Mouse (Mus musculus) adrenal gland, postnatal 4 days (tissue): ENCODE data around the gene Ppip5k2. TPM values are rescaled to one million over a fixed set of nuclear protein-coding genes. Genes with fewer than 3 reads are reported as not detected.
A peak's percentile ranks its signal among the peaks of the same experiment; 100 is the strongest.
"Not testable (repeated sequence)": the region's sequence is repeated elsewhere in the genome, so short reads cannot be mapped to it uniquely, and the experiment has no call there.

Experiments
- DNase-seq, 2 experiments: peaks; one replicate each; pipeline ENCODE4 v3.0.0; 2021 to 2022; ENCODE audit warnings: low spot score in 2 of 2, mixed read lengths in 2 of 2
- long read RNA-seq, 2 experiments: library from polyadenylated mRNA; stranded (forward); transcript quantifications; one replicate each; pipeline ENCODE4 v2.0.0; 2021
- total RNA-seq, 2 experiments: library from RNA; stranded (reverse); gene quantifications; 2 replicates each; pipeline ENCODE4 v1.2.3; 2021

Ppip5k2 gene
- 10 to 100 TPM; 25.4 to 32.5 TPM for total RNA-seq
- long read RNA-seq, experiment 1, partial matches to known transcripts = 0 of 1 reads
- long read RNA-seq, experiment 1, other reads (novel, unspliced or antisense) = 1 of 1 reads
- long read RNA-seq, experiment 2, full-length matches to known transcripts = 7 of 15 reads
- long read RNA-seq, experiment 2, partial matches to known transcripts = 1 of 15 reads
- long read RNA-seq, experiment 2, other reads (novel, unspliced or antisense) = 7 of 15 reads

DNA sequence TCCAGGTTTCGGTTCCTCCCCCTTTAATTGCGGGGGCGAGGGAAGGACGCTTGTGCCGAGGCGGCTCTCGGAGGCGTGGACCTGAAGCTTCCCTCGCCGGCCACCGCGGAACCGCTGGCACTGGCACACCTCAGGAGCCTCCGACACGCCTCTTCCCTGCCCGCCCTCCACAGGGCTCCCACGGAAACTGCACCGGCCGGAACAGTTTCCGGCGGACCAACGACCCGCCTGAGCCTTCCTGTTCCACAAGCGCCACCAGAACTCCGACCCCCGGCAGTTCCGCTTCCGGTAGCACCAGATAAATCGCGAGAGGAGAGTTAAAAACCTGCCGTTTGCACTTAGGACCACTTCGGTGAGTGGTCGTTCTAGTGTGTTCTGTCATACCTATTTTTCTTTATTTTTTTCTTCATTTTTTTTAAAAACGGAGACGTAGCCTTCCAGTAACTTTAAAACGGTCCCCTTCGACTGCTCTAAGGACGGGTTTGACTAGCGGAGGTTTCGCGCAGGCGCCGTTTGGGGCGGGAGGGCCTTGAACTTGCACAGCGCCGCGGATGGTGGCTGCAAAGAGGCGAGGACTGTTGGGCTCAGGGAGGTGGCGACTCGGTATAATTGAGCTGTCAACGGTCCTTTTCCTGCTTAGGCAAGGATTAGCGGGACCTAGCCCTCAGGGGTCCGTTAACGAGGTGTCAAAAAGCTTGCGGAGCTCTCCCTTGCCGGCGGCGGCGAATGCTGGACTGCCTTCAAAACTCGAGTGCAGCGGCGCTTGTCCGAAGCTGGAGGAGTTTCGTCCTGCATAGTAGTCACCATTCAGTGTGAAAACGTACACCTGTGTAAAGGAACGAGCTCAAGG is at the start of gene Ppip5k2, which contains the start of gene Gin1:
Gene Ppip5k2 (minus strand): TSS at position 508 of the 850 bp plus-strand sequence.
Gene Gin1 (plus strand): TSS at position 269 of the 850 bp plus-strand sequence.
- peak; percentile 87 to 88 for DNase-seq

DNA sequence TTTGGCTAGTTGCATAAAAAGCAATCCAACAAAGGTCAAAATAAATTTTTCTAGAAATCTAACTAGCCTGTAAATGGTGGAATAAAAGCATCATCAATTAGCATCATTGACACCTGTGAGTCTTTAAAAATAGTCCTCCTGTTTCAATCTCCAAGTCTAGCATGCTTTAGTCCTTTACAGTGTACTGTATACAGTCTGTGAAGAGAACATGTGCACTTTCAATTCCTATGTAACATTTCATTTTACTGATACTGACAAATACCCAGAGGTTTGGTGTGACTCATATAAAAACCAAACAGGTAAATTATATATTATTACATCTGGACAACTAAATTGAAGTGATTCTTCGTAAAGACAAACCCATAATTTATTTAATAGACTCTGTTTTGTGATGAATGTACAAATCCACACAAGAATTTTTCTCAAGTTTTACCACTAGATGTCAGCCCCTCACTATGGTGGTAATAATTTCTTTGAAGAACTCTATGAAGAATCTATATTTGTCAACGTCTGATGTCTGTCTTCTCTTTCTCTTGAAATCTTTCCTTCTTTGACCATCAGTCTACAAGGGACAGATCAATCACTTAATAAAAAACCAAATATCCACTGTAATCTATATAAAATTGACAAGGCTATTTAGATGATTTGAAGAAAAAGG is 39.2 kb upstream of the Ppip5k2 start:
- no peak for DNase-seq

DNA sequence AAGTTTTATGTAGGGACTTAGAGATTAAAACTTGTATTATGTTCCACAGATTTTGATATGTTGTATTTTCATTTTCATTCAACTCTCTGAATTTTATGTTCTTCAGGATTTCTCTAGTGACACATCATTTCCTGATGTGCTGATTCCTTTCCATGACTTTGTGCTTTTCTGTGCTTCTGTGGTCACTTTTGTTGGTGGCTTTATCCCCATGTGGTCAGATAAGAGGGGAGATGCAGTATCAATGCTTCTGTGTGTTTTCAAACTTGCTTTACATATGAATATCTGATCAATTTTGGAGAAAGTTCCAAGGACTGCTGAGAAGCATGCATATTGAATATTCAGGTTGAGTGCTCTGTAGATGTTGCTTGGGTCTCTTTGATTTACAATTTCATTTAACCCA is 34.3 kb upstream of the Ppip5k2 start:
- no peak for DNase-seq

DNA sequence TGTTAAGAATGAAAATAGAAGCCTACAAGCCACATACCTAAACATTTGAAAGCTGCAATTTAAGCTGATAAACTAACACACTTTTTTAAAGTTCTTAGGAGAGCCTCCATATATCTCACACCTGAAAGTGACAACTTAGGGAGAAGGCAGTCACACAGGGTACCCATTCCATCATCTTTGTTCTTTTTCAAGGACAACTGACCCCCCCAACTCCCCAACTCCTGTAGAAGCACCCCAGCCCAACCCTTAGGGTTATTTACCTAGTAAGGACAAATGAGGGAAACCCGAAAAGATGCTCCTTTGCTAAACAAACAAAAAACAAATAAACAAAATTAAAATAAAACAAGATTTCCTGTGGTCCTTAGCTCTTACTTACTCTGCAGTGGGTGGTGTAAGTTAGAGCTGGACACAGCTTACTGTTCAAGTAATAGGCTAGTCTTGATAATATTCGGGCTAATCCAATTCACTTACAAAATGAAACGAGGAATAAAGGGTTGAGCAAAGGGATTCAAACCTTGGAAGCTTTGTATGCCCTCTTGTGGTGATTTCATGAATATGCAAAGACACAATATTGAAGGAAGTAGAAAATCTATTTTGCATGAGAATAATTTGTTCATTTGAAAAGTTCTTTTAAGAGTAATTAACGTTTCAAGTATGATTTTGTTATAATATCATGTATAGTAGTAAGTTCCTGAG is 32.1 kb upstream of the Ppip5k2 start:
- no peak for DNase-seq

DNA sequence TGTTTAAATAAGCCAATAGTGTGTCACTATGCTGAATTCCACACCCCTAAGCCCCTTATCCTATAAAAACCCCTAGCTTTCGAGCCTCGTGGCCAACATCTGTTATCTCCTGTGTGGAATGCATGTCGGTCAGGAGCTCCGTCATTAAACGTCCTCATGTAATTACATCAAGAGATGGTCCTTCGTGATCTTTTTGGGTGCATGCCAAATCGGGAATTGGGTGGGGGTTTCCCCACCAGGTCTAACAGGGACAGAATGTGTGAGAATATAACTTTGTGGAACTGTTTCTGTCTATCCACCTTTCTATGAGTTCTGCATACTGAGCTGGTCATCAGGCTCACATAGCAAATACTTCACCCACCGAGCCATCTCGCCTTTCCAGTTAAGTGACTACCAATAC is 25.7 kb upstream of the Ppip5k2 start:
- no peak for DNase-seq

DNA sequence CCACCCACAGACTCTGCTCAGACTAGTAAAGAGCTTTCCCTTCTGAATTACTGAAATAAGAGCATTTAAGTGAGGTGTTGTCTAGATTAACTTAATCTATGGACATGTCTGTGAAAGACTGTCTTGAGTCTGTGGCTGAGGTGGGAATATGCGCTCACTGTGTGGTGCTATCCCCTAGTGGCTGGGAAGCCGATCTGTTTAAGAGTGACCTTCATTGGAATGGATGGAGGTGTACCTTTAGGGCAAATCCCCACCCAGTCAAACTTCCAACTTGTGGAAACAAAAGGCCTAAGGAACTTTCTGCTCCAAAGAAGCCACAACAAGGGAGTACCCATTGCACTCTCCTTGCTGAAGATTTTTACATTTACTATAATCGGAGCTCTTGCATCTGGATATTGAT is 23.9 kb upstream of the Ppip5k2 start:
- no peak for DNase-seq

DNA sequence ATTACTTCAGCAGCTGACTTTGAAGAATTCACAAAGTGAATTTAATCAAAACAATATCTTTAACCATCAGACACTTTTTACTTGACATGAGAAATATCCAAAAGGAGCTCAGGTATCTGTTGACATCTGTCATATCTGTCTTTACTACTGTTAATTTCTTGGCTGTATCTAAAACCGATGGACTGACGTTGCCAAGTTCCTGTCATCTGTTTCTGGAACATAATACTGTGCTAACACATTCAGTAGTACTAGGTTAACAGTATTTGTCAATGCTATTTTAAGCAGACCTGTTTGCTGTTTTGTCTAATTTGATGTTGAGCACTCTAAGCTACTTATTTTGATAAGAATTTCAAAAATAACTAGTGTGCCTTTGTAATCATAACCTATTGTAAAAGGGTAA is 18.3 kb upstream of the Ppip5k2 start:
- no peak for DNase-seq

DNA sequence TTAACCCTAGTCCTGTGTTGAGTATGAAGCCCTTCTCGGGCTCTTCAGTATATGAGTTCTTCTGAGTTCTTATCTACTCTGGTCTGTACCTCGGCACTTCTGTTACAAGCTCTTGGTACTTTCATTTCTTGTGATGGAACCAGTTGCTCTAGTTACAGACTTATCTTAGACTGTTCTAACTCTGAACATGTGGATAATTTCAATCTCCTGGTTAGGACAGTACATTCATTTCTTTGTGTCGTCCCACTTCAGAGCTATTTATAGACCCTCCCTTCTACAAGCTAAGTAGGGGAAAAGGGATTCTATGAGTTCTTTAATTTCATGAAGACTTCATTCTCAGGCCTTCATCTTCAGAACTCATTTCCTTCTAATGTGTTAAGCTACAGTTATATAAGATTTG is 17.5 kb upstream of the Ppip5k2 start:
- DNase-seq = no peak

DNA sequence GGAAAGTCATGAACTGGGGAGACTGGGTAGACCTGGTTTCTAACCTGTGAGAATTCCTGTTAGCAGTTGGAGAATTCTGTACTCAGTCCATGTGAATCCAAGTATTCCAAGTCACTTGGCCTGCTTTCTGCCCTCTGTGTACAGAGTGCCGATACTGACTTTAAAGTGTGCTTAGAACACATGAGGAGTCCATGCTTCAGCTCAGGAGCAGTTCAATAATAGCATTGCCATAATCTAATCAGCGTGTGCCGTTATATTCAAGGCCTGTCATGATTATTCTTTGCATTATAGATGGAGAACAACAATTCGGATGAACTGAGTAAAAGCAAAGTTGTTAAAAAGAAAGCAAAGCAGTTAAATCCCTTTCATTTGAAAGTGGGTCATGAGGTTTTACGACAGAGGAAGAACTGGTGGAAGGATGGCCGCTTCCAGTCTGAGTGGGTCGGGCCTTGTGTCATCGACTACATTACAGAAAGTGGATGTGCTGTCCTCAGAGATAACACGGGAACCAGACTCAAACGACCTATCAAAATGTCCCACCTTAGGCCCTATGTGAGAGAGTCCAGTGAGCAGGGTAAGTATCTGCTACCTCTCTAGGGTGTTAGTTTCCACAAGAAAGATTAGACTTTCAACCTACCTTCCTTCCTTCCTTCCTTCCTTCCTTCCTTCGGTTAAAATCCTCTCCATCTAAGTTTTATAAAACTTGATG is 15.6 kb upstream of the Ppip5k2 start:
- no peak for DNase-seq

DNA sequence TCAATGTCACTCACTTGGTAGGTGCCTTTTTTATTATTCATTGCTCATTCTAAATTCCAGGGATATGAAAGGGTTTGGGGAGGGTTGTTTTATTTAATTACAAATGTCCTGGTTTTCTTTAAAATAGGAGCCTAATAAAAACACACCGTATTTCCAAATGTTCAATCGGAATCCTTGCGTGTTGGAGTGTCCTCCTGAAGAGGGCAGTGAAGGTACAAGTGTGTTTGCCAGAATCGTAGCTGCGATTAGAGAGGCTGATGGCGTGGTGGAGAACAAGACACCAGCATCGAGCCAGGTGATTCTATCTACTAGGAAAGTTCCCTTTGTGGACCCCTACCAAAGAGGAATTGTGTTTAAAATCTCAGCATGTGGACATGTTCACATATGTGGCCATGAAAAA is 14.7 kb upstream of the Ppip5k2 start:
- no peak for DNase-seq

DNA sequence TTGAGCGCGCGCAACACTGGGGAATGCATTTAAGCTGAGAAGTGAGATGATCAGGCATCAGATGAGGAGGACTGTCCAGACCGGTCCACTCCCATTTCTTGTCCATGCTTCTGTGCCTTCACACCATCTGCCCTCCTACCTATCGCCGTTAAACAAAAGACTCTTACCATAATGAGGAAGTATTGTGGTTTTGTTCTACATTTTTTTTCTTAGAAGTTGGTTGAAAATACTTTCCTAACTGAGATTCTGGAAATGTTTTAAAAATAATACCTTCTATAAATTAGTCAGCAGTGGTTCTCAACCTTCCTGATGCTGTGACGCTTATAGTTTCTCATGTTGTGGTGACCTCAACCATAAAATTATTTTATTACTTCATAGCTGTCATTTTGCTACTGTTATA is 11.5 kb upstream of the Ppip5k2 start:
- DNase-seq = no peak

DNA sequence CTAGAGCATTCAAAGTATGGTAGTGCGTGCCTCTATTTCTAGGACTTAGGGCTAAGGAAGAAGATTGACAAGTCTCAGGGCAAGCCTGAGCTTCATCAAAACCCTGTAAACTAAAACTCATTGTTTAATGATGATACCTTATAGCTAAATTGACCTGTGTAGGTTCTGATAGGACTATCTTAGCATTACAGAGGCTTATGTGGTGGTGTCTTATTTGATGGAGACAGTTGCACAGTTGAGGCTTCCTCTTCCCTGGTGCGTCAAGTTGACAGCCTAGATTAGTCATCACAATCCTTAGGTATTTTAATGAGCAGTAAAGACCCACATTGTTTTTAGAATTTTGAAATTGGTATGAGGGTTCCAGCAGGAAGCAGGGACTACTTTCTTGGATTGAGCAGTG is 3.8 kb upstream of the Ppip5k2 start:
- DNase-seq = no peak

DNA sequence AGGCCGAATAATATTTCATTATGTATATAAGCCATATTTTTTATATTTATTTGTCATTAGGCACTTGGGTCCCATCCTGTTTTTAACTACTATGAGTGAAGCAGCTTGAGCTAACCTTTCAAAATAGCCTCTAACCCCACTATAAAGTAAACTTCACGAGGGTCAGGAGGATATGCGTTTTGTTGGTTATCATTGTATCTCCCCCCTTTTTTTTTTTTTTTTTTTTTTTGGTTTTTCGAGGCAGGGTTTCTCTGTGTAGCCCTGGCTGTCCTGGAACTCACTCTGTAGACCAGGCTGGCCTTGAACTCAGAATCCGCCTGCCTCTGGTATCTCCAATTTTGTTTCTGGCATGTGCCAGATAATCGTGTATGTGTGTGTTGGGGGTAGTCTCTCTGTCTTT is 3.2 kb upstream of the Ppip5k2 start:
- no peak for DNase-seq

DNA sequence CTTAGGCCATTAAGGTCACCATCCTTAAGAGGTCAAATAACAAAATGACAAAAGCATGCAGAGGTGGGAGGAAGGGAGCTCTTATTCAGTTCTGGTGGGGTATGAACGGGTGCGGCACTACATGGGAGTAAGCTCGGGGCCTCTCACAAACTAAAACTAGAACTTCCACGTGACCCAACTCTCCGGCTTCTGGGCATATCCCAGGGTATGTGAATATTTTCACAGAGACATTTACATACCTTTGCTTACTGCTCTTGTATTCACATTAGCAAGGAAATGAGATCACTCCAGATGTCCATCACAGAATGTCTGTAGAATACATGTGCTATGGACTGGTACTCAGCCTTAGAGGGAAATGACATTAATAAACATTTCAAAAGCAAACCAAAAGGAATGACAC is 1.5 kb upstream of the Ppip5k2 start:
- DNase-seq = no peak

DNA sequence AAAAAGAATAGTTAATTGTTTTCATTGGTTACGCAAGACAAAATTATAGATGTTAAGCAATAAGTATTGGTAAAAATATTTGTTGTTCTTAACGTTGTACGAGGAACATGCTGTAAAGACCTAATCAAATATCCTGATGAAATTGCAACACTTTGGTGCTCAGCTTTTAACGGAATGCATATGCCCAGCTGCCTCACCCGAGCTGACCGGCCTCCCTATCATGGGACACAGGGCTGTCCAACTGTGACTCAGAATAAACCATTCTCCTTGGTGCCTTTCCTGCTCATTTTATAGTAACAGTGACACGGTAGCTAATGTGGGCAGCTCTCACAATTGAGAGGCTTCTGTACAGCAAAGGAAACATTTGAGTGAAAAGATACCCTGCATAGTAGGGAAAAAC is 907 bp upstream of the Ppip5k2 start:
- DNase-seq = no peak

DNA sequence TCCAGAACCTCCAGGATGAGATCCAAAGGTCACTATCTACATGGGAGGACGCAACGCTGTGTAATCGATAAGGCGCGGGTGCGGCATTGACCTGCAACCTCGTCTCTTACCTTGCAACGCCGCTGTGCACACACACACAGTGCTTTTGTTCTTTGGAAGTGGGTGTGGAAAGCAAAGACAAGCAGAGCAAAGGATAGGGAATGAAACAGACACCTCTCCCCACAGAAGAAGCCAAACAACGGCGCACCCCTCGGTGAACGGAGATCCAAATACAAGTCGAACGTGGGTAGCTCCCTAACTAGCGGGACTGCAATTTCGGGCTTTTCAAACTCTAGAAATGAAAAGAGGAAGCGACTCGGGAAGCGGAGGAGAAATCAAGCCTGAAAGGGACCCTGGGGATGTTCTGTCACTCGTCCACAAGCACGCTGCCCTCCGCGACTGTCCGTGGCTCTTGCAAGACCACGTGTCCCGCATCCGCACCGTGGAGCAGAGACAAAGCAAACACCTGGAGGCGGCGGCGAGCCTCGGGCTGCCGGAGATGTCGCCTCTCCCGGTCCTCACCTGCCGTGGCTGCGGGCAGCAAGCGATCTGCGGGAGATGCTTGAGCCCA is 812 bp downstream of the Ppip5k2 start:
- DNase-seq = peak in 1 of 2 experiments; percentile 10

DNA sequence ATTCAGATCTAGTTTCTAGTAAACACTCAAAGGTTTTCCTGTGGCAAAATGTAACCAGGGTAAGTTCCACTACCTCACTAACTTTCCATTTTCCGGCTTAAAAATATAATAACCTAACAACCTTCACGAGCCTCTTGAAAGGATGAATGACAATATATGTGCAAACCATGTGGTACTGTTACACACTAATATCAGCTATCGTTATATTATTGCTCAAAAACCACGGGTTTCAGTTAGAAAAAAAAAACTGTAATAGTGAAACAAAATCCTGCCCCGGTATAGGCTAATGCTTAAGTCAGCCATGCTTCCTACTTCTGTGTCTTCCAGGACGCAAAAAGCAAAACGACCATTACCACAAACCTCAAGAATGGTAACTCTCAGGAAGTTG is 1.3 kb downstream of the Ppip5k2 start:
- no peak for DNase-seq

DNA sequence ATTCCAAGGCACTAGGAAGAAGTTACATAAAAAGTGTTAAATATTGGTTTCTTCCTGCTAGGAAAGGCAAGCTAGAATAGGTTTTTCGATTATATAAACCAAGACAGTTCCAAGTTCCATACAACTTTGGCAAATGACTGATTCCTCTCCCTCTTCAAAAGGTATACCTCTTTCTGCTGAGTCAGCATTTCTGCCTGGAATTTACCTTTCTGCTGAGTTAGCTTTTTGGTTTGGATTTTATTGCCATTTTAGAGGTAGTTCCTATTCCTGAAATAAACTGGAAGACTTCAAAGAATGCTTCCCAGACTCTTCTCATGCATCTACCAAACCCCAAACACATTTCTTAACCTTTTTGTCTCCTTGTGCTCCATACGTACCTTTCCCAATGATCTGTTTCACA is 2.1 kb downstream of the Ppip5k2 start:
- no peak for DNase-seq

DNA sequence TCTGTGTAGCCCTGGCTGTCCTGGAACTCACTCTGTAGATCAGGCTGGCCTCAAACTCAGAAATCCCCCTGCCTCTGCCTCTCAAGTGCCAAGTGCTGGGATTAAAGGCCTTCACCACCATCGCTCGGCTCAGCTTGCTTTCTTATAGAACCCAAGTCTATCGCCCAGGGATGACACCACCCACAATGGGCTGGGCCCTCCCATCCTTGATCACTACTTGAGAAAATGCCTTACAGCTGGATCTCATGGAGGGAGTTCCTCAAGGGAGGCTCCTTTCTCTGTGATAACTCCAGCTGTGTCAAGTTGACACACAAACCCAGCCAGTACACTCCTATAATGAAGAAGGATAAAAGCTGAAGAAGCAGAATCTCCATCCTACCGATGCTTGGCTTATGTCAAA is 4.5 kb downstream of the Ppip5k2 start:
- not testable (repeated sequence) for DNase-seq

DNA sequence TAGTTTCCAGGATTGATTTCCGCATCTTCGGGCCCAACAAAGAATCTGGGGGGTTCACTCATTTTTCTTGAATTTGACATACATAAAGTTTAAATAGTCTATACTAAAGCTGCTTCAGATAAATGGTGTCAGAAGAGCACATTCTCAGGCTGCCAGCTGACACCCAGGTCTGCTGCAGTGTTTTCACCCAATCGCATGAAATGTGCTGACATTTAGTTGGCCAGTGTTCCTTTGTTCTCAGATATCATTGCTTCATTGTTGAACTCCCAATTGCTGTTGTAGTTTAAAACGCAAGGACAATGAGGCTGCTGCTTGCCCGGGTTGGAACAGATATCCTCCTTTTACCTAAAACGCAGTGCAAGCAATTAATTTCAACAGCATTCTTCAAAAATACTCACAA is 8.7 kb downstream of the Ppip5k2 start:
- DNase-seq = no peak

DNA sequence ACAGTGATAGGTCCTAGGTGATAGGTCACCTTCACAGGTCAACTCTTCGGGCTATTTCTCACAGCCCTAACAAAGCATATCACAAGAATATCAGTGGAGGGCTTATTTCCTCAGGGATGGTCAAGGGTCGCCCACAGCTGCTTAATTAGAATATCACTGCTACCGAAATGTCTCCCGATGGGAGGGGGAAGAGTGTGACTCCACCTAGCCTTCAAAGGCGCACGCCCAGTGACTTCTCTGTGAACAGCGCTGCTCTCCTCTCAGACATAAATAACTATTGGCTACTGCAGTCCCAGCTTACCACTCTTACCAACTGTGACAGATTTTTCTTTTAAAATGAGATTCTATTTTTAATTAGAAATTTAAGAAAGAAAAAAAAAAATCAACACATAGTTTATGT is 9.6 kb downstream of the Ppip5k2 start:
- no peak for DNase-seq
